Mouse (Mus musculus): ENCODE data around the gene Rae1. TPM values are rescaled to one million over a fixed set of nuclear protein-coding genes. Genes with fewer than 3 reads are reported as not detected.

Rae1 gene
- polyA plus RNA-seq, 1 experiment from 2014 or later: 68.6 TPM

- 83% methylated on average over 3 of the region's 3 CpGs for WGBS
- Histone ChIP-seq H3K27me3 (replicated peaks; ENCODE audit: insufficient read depth, low read length) (no peaks in the 10 kb centered on the region), H3K36me3 (ENCODE audit: insufficient read depth, low read length) (no peaks in the 10 kb centered on the region), H3K4me3 (ENCODE audit: low read depth, low read length) (no peak overlapping the region), H3K27ac (ENCODE audit: low read length) (no peak overlapping the region), H3K4me1 (ENCODE audit: insufficient read depth, low read depth, low read length) (no peaks in the 10 kb centered on the region), H3K9ac (replicated peaks; ENCODE audit: low read depth) (no peak overlapping the region), H3K9me3 (ENCODE audit: low read length) (no peaks in the 10 kb centered on the region), H3K4me2 (replicated peaks; ENCODE audit: low read depth, low read length) (no peak overlapping the region)
- DNase-seq (ENCODE audit: low spot score) (no peak), ATAC-seq (no peak)
- 0 out of 2 replicates have a peak, but pooled peaks have one; percentile 6 for TF ChIP-seq CTCF (IDR thresholded peaks at IDR 0.05)
- no peak for TF ChIP-seq EP300 (IDR thresholded peaks at IDR 0.05)
These were observed 39.6 kb upstream of the Rae1 start for GRCm38 (mm10) chr2:172960350-172960749.

GRCm38 (mm10) chr2:172961211-172961610 is 38.7 kb upstream of the Rae1 start:
- Histone ChIP-seq H3K36me3 (ENCODE audit: insufficient read depth, low read length) (no peaks in the 10 kb centered on the region), H3K9ac (replicated peaks; ENCODE audit: low read depth) (no peak overlapping the region), H3K9me3 (ENCODE audit: low read length) (no peaks in the 10 kb centered on the region), H3K4me3 (ENCODE audit: low read depth, low read length) (no peak overlapping the region), H3K4me2 (replicated peaks; ENCODE audit: low read depth, low read length) (no peak overlapping the region), H3K27ac (ENCODE audit: low read length) (no peak overlapping the region), H3K27me3 (replicated peaks; ENCODE audit: insufficient read depth, low read length) (no peaks in the 10 kb centered on the region), H3K4me1 (ENCODE audit: insufficient read depth, low read depth, low read length) (no peaks in the 10 kb centered on the region)
- DNase-seq (ENCODE audit: low spot score) (no peak), ATAC-seq (no peak)
- TF ChIP-seq CTCF (IDR thresholded peaks at IDR 0.05) (no peak), EP300 (IDR thresholded peaks at IDR 0.05) (no peak)
- 53% methylated on average over 6 of the region's 6 CpGs for WGBS

- no peaks in the 10 kb centered on the region for H3K27me3 ChIP-seq (replicated peaks; ENCODE audit: insufficient read depth, low read length)
- ATAC-seq: no peak; the same call in 1 of the 2 replicates
- no peaks in the 10 kb centered on the region for H3K36me3 ChIP-seq (ENCODE audit: insufficient read depth, low read length)
- DNase-seq (ENCODE audit: low spot score): peak; percentile 9
- TF ChIP-seq EP300 (IDR thresholded peaks at IDR 0.05) (no peak), CTCF (IDR thresholded peaks at IDR 0.05) (no peak)
- no peak overlapping the region for H3K4me3 ChIP-seq (ENCODE audit: low read depth, low read length)
- H3K27ac ChIP-seq (ENCODE audit: low read length): no peak overlapping the region
- H3K4me2 ChIP-seq (replicated peaks; ENCODE audit: low read depth, low read length): no peak overlapping the region
- no peaks in the 10 kb centered on the region for H3K9me3 ChIP-seq (ENCODE audit: low read length)
- H3K9ac ChIP-seq (replicated peaks; ENCODE audit: low read depth): no peak overlapping the region
- 25% methylated on average over 11 of the region's 11 CpGs for WGBS
- no peaks in the 10 kb centered on the region for H3K4me1 ChIP-seq (ENCODE audit: insufficient read depth, low read depth, low read length)
These were observed 34.7 kb upstream of the Rae1 start for GRCm38 (mm10) chr2:172965249-172965648.

DNA sequence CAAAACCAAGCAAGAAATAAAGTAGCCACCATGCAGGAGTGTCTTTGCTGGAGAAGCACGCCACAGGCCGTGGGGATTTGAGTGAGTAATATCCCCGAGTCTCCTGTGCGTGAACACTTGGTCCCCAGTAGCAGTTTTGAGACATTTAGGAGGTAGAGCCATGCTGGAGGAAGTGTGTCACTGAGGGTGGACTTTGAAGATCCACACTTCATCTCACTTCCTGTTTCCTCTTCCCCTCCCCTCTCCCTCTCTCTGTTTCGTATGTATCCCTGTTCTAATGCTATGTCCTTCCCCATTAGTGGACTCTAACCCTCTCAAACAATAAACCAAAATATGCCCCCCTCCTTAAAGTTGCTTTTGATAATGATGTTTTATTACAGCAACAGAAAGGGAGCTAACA is 33.4 kb upstream of the Rae1 start:
- ATAC-seq (no peak), DNase-seq (ENCODE audit: low spot score) (no peak)
- no peaks in the 10 kb centered on the region for H3K27me3 ChIP-seq (replicated peaks; ENCODE audit: insufficient read depth, low read length)
- H3K36me3 ChIP-seq (ENCODE audit: insufficient read depth, low read length): no peaks in the 10 kb centered on the region
- no peak overlapping the region for H3K4me3 ChIP-seq (ENCODE audit: low read depth, low read length)
- H3K27ac ChIP-seq (ENCODE audit: low read length): no peak overlapping the region
- 69% methylated on average over 5 of the region's 5 CpGs for WGBS
- TF ChIP-seq EP300 (IDR thresholded peaks at IDR 0.05) (no peak), CTCF (IDR thresholded peaks at IDR 0.05) (no peak)
- no peak overlapping the region for H3K4me2 ChIP-seq (replicated peaks; ENCODE audit: low read depth, low read length)
- H3K9me3 ChIP-seq (ENCODE audit: low read length): no peaks in the 10 kb centered on the region
- no peak overlapping the region for H3K9ac ChIP-seq (replicated peaks; ENCODE audit: low read depth)
- no peaks in the 10 kb centered on the region for H3K4me1 ChIP-seq (ENCODE audit: insufficient read depth, low read depth, low read length)

GRCm38 (mm10) chr2:172971865-172972264 is 28.1 kb upstream of the Rae1 start:
- 91% methylated on average over 2 of the region's 2 CpGs for WGBS
- no peak overlapping the region for H3K9ac ChIP-seq (replicated peaks; ENCODE audit: low read depth)

DNA sequence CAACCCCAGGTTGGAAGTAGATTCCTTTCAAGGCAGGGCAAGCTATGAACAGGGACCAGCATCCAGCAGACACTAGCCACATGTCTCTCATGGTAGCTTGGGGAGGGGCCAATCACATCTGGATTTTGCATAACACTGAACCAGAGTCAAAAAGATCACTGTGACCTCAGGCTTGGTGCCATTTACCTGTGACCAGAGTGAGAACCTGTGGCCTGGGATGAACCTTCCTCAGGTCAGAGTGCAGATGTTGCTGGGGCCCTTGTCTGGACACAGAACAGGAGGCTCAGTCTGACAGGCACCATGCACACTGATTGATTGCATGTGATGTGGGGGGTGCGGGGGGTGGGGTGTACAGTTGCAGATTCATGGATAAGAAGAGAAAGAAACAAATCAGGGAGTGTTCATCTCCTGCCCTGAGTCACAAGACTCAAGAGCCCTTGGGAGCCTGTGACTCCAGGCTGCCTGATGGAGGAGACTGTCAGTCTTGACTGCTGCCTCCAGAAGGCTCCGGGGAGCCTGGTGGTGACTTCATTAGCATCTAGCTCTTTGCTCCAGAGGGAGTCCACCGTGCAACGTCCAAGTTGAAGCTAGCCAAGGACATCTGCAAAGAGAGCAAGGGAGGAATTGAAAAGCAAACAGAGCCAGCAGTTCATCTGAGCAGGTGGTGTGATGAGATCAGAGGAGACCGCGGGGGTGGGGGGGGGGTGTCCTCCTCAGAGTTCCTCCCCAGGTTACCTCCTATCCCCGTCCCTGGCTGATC is 25.9 kb upstream of the Rae1 start:
- no peaks in the 10 kb centered on the region for H3K36me3 ChIP-seq (ENCODE audit: insufficient read depth, low read length)
- no peak overlapping the region for H3K9ac ChIP-seq (replicated peaks; ENCODE audit: low read depth)
- no peak overlapping the region for H3K4me3 ChIP-seq (ENCODE audit: low read depth, low read length)
- ATAC-seq (no peak), DNase-seq (ENCODE audit: low spot score) (no peak)
- TF ChIP-seq EP300 (IDR thresholded peaks at IDR 0.05) (no peak), CTCF (IDR thresholded peaks at IDR 0.05) (no peak)
- no peak overlapping the region for H3K27ac ChIP-seq (ENCODE audit: low read length)
- no peaks in the 10 kb centered on the region for H3K4me1 ChIP-seq (ENCODE audit: insufficient read depth, low read depth, low read length)
- H3K27me3 ChIP-seq (replicated peaks; ENCODE audit: insufficient read depth, low read length): no peaks in the 10 kb centered on the region
- H3K4me2 ChIP-seq (replicated peaks; ENCODE audit: low read depth, low read length): no peak overlapping the region
- 16% methylated on average over 7 of the region's 7 CpGs for WGBS
- no peaks in the 10 kb centered on the region for H3K9me3 ChIP-seq (ENCODE audit: low read length)

More at GRCm38 (mm10) chr2:172971865-172972264, 28.1 kb upstream of the Rae1 start:
- no peak overlapping the region for H3K27ac ChIP-seq (ENCODE audit: low read length)
- no peak for TF ChIP-seq CTCF (IDR thresholded peaks at IDR 0.05)
- TF ChIP-seq EP300 (IDR thresholded peaks at IDR 0.05): no peak
- DNase-seq (ENCODE audit: low spot score): no peak
- H3K36me3 ChIP-seq (ENCODE audit: insufficient read depth, low read length): no peaks in the 10 kb centered on the region
- no peaks in the 10 kb centered on the region for H3K9me3 ChIP-seq (ENCODE audit: low read length)
- H3K4me1 ChIP-seq (ENCODE audit: insufficient read depth, low read depth, low read length): no peaks in the 10 kb centered on the region
- ATAC-seq: no peak
- H3K27me3 ChIP-seq (replicated peaks; ENCODE audit: insufficient read depth, low read length): no peaks in the 10 kb centered on the region
- no peak overlapping the region for H3K4me2 ChIP-seq (replicated peaks; ENCODE audit: low read depth, low read length)
- no peak overlapping the region for H3K4me3 ChIP-seq (ENCODE audit: low read depth, low read length)
